Mouse (Mus musculus): ENCODE data around the gene Dgcr2. TPM values are rescaled to one million over a fixed set of nuclear protein-coding genes. Genes with fewer than 3 reads are reported as not detected.

Gene Dgcr2
- polyA plus RNA-seq, 1 experiment from 2014 or later = 75.3 TPM

GRCm38 (mm10) chr16:17871248-17871647, 27.1 kb downstream of the Dgcr2 start:
- no peak overlapping the region for H3K4me2 ChIP-seq (ENCODE audit: low read length)
- H3K27me3 ChIP-seq (replicated peaks; ENCODE audit: control insufficient read depth, insufficient read depth, low read length) = no peaks in the 10 kb centered on the region
- ATAC-seq = no peak
- no peak overlapping the region for H3K4me3 ChIP-seq (ENCODE audit: low read depth, low read length)
- 93% methylated on average over 5 of the region's 5 CpGs for WGBS
- H3K9me3 ChIP-seq (replicated peaks; ENCODE audit: control insufficient read depth, low read length) = no peaks in the 10 kb centered on the region
- no peak overlapping the region for H3K27ac ChIP-seq (ENCODE audit: low read depth, low read length)
- H3K9ac ChIP-seq (ENCODE audit: low read length) = no peak overlapping the region
- peaks cover 45% of the 10 kb centered on the region for H3K36me3 ChIP-seq (ENCODE audit: control insufficient read depth, insufficient read depth, low read length)
- H3K4me1 ChIP-seq (ENCODE audit: control insufficient read depth, insufficient read depth, low read length) = no peaks in the 10 kb centered on the region
- DNase-seq (ENCODE audit: low spot score) = no peak

DNA sequence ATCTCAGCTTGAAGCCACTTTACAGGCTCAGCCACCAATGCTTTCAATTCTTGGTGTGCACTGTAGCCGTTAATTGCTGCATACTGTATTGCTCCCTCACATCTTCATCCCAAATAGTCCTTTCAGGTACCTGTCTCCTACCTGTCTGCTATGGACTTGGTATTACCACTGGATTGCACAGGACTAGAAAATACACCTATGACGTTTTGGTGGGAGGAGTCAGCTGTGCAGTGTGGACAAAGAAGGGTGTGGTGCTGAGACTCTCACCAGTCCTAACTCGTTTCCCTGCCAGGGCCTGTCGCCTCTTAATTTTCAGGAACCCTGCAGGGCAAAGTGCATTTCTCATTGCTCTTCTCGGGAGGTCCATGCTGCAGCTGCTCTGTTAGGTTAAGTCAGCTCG, 32.6 kb downstream of the Dgcr2 start:
- Histone ChIP-seq H3K27ac (ENCODE audit: low read depth, low read length) (no peak overlapping the region), H3K9me3 (replicated peaks; ENCODE audit: control insufficient read depth, low read length) (no peaks in the 10 kb centered on the region), H3K27me3 (replicated peaks; ENCODE audit: control insufficient read depth, insufficient read depth, low read length) (no peaks in the 10 kb centered on the region), H3K36me3 (ENCODE audit: control insufficient read depth, insufficient read depth, low read length) (peaks cover 32% of the 10 kb centered on the region), H3K4me2 (ENCODE audit: low read length) (no peak overlapping the region), H3K4me3 (ENCODE audit: low read depth, low read length) (no peak overlapping the region), H3K4me1 (ENCODE audit: control insufficient read depth, insufficient read depth, low read length) (no peaks in the 10 kb centered on the region), H3K9ac (ENCODE audit: low read length) (no peak overlapping the region)
- 66% methylated on average over 6 of the region's 6 CpGs for WGBS
- ATAC-seq = no peak
- DNase-seq (ENCODE audit: low spot score) = no peak

- Histone ChIP-seq H3K9ac (ENCODE audit: low read length) (no peak overlapping the region), H3K36me3 (ENCODE audit: control insufficient read depth, insufficient read depth, low read length) (peaks cover 29% of the 10 kb centered on the region), H3K9me3 (replicated peaks; ENCODE audit: control insufficient read depth, low read length) (no peaks in the 10 kb centered on the region), H3K27me3 (replicated peaks; ENCODE audit: control insufficient read depth, insufficient read depth, low read length) (no peaks in the 10 kb centered on the region), H3K4me2 (ENCODE audit: low read length) (no peak overlapping the region), H3K4me3 (ENCODE audit: low read depth, low read length) (no peak overlapping the region), H3K4me1 (ENCODE audit: control insufficient read depth, insufficient read depth, low read length) (no peaks in the 10 kb centered on the region), H3K27ac (ENCODE audit: low read depth, low read length) (no peak overlapping the region)
- WGBS = 89% methylated on average over 2 of the region's 2 CpGs
- no peak for ATAC-seq
- no peak for DNase-seq (ENCODE audit: low spot score)
Observed at GRCm38 (mm10) chr16:17865293-17865692, 33.1 kb downstream of the Dgcr2 start.

GRCm38 (mm10) chr16:17858592-17858991, 39.8 kb downstream of the Dgcr2 start:
- Histone ChIP-seq H3K4me3 (ENCODE audit: low read depth, low read length) (no peak overlapping the region), H3K27me3 (replicated peaks; ENCODE audit: control insufficient read depth, insufficient read depth, low read length) (no peaks in the 10 kb centered on the region), H3K4me1 (ENCODE audit: control insufficient read depth, insufficient read depth, low read length) (no peaks in the 10 kb centered on the region), H3K36me3 (ENCODE audit: control insufficient read depth, insufficient read depth, low read length) (peaks cover 65% of the 10 kb centered on the region), H3K9me3 (replicated peaks; ENCODE audit: control insufficient read depth, low read length) (no peaks in the 10 kb centered on the region), H3K27ac (ENCODE audit: low read depth, low read length) (no peak overlapping the region), H3K4me2 (ENCODE audit: low read length) (no peak overlapping the region), H3K9ac (ENCODE audit: low read length) (no peak overlapping the region)
- no peak for ATAC-seq
- DNase-seq (ENCODE audit: low spot score) = peak; percentile 20

GRCm38 (mm10) chr16:17857157-17857556, 41.2 kb downstream of the Dgcr2 start:
- DNase-seq (ENCODE audit: low spot score) = no peak
- WGBS = 93% methylated on average over 7 of the region's 7 CpGs
- H3K36me3 ChIP-seq (ENCODE audit: control insufficient read depth, insufficient read depth, low read length) = peaks cover 77% of the 10 kb centered on the region

DNA sequence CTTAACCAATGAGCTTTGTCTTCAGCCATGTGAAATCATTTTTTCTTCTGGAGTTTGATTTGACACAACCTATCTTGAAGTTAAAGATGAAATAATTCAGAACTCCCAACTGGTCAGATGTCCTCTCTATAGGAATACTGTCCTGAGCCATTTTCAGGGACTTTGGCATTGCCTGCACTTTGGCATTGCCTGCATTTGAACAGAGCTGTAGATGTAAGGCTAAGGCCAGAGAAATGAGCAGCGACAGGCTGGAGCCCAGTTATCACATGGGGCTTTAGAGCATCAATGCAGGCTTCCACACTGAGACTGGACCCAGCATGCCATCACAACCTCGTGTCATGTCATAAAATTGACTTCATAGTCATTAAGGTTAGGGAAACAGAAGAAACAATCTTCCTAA, 45.1 kb downstream of the Dgcr2 start:
- Histone ChIP-seq H3K9ac (ENCODE audit: low read length) (no peak overlapping the region), H3K4me1 (ENCODE audit: control insufficient read depth, insufficient read depth, low read length) (no peaks in the 10 kb centered on the region), H3K4me2 (ENCODE audit: low read length) (no peak overlapping the region), H3K27ac (ENCODE audit: low read depth, low read length) (no peak overlapping the region), H3K36me3 (ENCODE audit: control insufficient read depth, insufficient read depth, low read length) (peaks cover 86% of the 10 kb centered on the region), H3K27me3 (replicated peaks; ENCODE audit: control insufficient read depth, insufficient read depth, low read length) (no peaks in the 10 kb centered on the region), H3K9me3 (replicated peaks; ENCODE audit: control insufficient read depth, low read length) (no peaks in the 10 kb centered on the region), H3K4me3 (ENCODE audit: low read depth, low read length) (no peak overlapping the region)
- ATAC-seq = no peak
- WGBS = 88% methylated on average over 2 of the region's 2 CpGs
- DNase-seq (ENCODE audit: low spot score) = no peak

More at GRCm38 (mm10) chr16:17857157-17857556, 41.2 kb downstream of the Dgcr2 start:
- no peaks in the 10 kb centered on the region for H3K9me3 ChIP-seq (replicated peaks; ENCODE audit: control insufficient read depth, low read length)
- H3K4me2 ChIP-seq (ENCODE audit: low read length) = no peak overlapping the region
- no peak overlapping the region for H3K9ac ChIP-seq (ENCODE audit: low read length)
- H3K4me1 ChIP-seq (ENCODE audit: control insufficient read depth, insufficient read depth, low read length) = no peaks in the 10 kb centered on the region
- no peak overlapping the region for H3K4me3 ChIP-seq (ENCODE audit: low read depth, low read length)
- no peak for ATAC-seq
- H3K27ac ChIP-seq (ENCODE audit: low read depth, low read length) = no peak overlapping the region
- H3K27me3 ChIP-seq (replicated peaks; ENCODE audit: control insufficient read depth, insufficient read depth, low read length) = no peaks in the 10 kb centered on the region

- Histone ChIP-seq H3K4me3 (ENCODE audit: low read depth, low read length) (no peak overlapping the region), H3K9me3 (replicated peaks; ENCODE audit: control insufficient read depth, low read length) (no peaks in the 10 kb centered on the region), H3K4me1 (ENCODE audit: control insufficient read depth, insufficient read depth, low read length) (no peaks in the 10 kb centered on the region), H3K9ac (ENCODE audit: low read length) (no peak overlapping the region), H3K36me3 (ENCODE audit: control insufficient read depth, insufficient read depth, low read length) (peaks cover 84% of the 10 kb centered on the region), H3K27ac (ENCODE audit: low read depth, low read length) (no peak overlapping the region), H3K4me2 (ENCODE audit: low read length) (no peak overlapping the region), H3K27me3 (replicated peaks; ENCODE audit: control insufficient read depth, insufficient read depth, low read length) (no peaks in the 10 kb centered on the region)
- ATAC-seq = no peak
- no peak for DNase-seq (ENCODE audit: low spot score)
- WGBS = 90% methylated on average over 1 of the region's 1 CpGs
Observed at GRCm38 (mm10) chr16:17851860-17852259, 46.5 kb downstream of the Dgcr2 start.

DNA sequence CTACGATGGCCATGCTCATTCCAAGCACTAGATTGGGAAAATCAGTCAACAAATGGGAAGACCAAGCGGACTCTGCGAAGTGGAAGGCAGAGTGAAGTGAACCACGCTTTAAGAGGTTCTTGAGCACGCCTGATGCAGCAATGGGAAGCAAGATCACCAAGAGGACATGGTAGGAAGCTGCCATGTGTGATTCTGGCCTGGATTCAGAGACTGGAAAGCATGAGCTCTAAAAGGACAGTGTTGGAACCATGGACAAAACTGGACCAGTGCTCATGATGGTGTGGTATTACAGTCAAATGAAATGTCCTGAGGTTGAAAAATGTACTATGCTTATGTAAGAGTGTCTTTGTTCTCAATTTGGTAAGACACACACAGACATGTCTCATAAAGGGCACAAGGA, 47.0 kb downstream of the Dgcr2 start:
- Histone ChIP-seq H3K4me3 (ENCODE audit: low read depth, low read length) (no peak overlapping the region), H3K9me3 (replicated peaks; ENCODE audit: control insufficient read depth, low read length) (no peaks in the 10 kb centered on the region), H3K4me2 (ENCODE audit: low read length) (no peak overlapping the region), H3K27ac (ENCODE audit: low read depth, low read length) (no peak overlapping the region), H3K9ac (ENCODE audit: low read length) (no peak overlapping the region), H3K36me3 (ENCODE audit: control insufficient read depth, insufficient read depth, low read length) (peaks cover 84% of the 10 kb centered on the region), H3K4me1 (ENCODE audit: control insufficient read depth, insufficient read depth, low read length) (no peaks in the 10 kb centered on the region), H3K27me3 (replicated peaks; ENCODE audit: control insufficient read depth, insufficient read depth, low read length) (no peaks in the 10 kb centered on the region)
- WGBS = 95% methylated on average over 5 of the region's 5 CpGs
- DNase-seq (ENCODE audit: low spot score) (no peak), ATAC-seq (no peak)

- Histone ChIP-seq H3K9ac (ENCODE audit: low read length) (no peak overlapping the region), H3K27me3 (replicated peaks; ENCODE audit: control insufficient read depth, insufficient read depth, low read length) (no peaks in the 10 kb centered on the region), H3K4me2 (ENCODE audit: low read length) (no peak overlapping the region), H3K4me1 (ENCODE audit: control insufficient read depth, insufficient read depth, low read length) (no peaks in the 10 kb centered on the region), H3K27ac (ENCODE audit: low read depth, low read length) (no peak overlapping the region), H3K36me3 (ENCODE audit: control insufficient read depth, insufficient read depth, low read length) (peaks cover 86% of the 10 kb centered on the region), H3K4me3 (ENCODE audit: low read depth, low read length) (no peak overlapping the region), H3K9me3 (replicated peaks; ENCODE audit: control insufficient read depth, low read length) (no peaks in the 10 kb centered on the region)
- DNase-seq (ENCODE audit: low spot score) = no peak
- WGBS = 86% methylated on average over 6 of the region's 6 CpGs
- no peak for ATAC-seq
Observed at GRCm38 (mm10) chr16:17849486-17849885, 48.9 kb downstream of the Dgcr2 start.
